Mouse (Mus musculus): ENCODE data around the gene Krt15. TPM values are rescaled to one million over a fixed set of nuclear protein-coding genes. Genes with fewer than 3 reads are reported as not detected.

The Krt15 gene
- polyA plus RNA-seq (2015; fragmentation: Nextera tagmentation; extraction: Ambion mirVana): 0.13 and 0.25 TPM in 2 replicates

DNA sequence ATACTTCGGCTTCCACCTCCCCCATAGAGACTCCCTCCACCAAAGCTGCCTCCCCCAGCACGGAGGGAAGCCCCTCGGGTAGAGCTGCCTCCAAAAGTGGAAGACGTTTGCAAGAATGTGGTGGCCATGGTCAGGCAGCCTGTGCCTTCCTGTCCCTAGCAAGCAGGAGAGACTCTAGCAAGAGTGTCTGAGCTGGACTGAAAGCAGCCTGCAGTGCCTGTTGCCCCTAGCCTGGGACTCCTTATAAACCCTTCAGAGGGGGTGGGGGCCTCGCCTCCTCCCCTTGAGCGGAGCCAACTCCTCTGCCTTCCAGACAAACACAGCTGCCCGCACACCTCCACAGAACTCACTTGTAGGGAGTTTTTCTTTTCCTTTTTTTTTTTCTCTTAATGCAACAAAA, at the start of gene Krt15:
Gene Krt15 (minus strand): TSS at position 198 of the 400 bp plus-strand sequence.

DNA sequence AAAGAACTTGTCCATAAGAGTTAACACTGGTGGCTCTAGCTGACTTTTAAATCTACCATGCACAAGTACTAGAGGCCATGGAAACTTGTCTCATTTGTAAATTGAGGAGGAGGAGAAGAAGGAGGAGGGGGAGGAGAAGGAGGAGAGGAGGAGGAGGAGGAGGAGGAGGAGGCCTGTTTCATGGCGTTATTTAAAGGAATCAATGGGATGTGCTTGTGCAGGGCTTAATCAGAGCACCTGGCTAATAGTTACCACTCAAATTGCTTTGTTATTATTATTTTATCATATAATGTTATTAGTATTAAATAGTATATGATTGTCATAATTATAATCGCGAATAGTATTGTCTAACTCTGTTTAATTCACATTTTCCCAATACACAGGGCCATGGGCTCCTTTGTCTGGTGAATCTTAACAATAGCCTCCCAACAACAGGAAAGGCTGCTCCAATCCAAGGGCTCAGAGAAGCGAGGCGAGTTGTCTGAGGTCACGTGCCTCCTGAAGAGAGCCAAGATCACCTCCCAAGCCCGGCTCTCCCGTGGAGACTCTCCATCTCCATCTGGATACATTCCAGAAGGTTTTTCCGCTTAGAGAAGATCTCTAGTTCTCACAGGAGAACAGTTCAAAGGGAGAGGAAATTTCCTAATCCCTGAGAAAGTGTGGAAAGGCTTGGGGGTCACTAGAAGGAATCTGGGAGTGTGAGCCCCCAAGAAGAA, 13.0 kb upstream of the Krt15 start, which contains the start of gene Krt19:
Gene Krt19 (minus strand): TSS at position 51 of the 716 bp plus-strand sequence.

DNA sequence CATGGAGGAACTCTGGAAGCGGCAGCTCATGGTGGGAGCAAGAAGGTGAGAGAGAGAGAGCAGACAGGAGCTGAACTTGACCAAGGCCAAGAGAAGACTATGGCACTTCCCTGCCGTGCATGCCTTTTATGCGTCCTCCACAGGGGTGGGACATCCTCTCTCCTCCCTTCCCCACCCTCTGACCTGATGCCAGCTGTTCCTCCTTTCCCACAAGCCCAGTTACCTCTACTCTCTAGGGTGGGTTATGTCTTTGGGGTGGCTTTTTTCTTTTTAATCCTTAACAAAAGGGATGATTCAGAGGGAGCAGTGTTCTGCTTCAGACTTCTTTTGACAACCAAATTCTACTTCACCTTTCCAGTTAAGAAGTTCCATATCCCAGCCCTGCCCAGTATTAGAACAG, 14.3 kb downstream of the Krt15 start, which contains the start of gene Krt13:
Gene Krt13 (minus strand): TSS at position 101 of the 400 bp plus-strand sequence.

DNA sequence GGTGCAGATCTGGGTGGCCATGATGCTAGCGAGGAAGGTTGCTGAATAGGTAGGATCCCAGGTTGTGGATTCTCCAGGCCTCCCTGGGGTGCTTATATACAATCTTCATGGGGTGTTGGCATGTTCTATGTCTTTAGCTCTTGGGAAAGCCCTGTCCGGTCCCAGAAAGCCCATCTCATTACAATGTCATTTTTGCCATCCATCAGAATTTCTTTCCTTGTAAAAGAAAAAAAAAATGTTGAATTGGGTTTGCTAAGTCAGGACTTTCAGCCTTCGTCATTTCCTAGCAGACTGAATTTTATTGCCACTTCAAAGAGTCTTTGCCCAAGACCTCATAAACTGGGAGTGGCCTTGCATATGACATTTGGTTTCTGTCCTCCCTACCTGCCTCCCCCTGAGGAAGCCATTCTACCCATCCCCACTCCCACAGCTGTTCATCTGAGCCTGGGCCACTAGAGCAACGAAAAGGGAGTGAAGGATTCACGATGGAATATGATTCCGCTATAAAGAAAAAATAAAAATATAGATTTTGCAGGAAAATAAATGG, 30.1 kb downstream of the Krt15 start, which contains the start of gene Krt36:
Gene Krt36 (minus strand): TSS at position 51 of the 547 bp plus-strand sequence.

DNA sequence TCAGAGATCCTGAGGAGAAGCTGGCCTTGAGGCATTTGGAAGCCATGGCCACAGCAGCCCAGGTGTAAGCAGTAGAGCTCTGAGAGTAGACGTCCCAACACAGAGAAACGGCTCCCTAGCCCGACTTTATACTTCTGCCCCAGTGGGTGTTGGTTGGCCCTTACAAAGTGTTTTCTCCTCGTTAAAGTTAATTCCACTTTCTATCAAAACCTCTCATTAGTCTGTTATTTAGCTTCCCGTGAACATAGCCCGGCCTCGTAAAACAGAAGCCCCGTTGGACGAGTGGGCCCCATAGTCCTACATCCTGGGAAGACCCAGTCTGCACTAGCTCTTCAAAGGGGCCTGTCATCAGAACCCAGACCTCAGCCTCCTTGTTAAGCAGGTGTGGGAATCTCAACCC, 39.6 kb downstream of the Krt15 start, which contains the start of gene Krt35:
Gene Krt35 (minus strand): TSS at position 101 of the 400 bp plus-strand sequence.

DNA sequence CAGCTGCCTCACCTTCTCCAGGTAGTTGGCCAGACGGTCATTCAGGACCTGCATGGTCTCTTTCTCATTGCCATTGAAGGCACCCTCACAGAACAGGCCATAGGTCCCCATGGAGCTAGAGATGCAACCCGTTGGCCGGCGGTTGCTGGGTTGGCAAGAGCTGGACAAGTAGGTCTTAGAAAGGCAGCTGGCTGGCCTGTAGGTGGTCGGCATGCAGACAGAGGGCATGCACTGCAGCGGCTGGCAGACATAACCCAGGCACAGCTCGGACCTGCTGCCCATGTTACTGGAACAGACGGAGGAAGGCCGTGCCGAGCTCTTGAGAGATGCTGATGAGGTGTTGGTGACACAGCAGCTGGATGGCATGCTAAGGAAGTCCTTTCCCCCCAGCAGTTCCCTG, 47.9 kb downstream of the Krt15 start, which contains the start of gene Krt32:
Gene Krt32 (minus strand): TSS at position 366 of the 400 bp plus-strand sequence.

Other genes with a start within 250 kb of the Krt15 start
- gene Krtap31-1, start 228.0 kb downstream of the Krt15 start, polyA plus RNA-seq (2015; fragmentation: Nextera tagmentation; extraction: Ambion mirVana): not detected in 2 replicates
- not detected in 2 replicates for gene Gm11565, start 221.2 kb downstream of the Krt15 start, polyA plus RNA-seq (2015; fragmentation: Nextera tagmentation; extraction: Ambion mirVana)
- gene Krtap31-2, start 199.6 kb downstream of the Krt15 start, polyA plus RNA-seq (2015; fragmentation: Nextera tagmentation; extraction: Ambion mirVana): not detected in 2 replicates
- not detected in 2 replicates for gene Krtap9-5, start 187.5 kb downstream of the Krt15 start, polyA plus RNA-seq (2015; fragmentation: Nextera tagmentation; extraction: Ambion mirVana)
- not detected in 2 replicates for gene Krtap29-1, start 156.9 kb downstream of the Krt15 start, polyA plus RNA-seq (2015; fragmentation: Nextera tagmentation; extraction: Ambion mirVana)
- 0.15 TPM in 2 replicates for gene Krtap16-1, start 149.3 kb downstream of the Krt15 start, polyA plus RNA-seq (2015; fragmentation: Nextera tagmentation; extraction: Ambion mirVana)
- gene Krtap17-1, start 141.9 kb downstream of the Krt15 start, polyA plus RNA-seq (2015; fragmentation: Nextera tagmentation; extraction: Ambion mirVana): 3.1 and 3.3 TPM in 2 replicates
- gene Krt33a, start 119.7 kb downstream of the Krt15 start, polyA plus RNA-seq (2015; fragmentation: Nextera tagmentation; extraction: Ambion mirVana): not detected in 2 replicates
- gene Krt33b, start 106.1 kb downstream of the Krt15 start, polyA plus RNA-seq (2015; fragmentation: Nextera tagmentation; extraction: Ambion mirVana): 0.14 and 0.22 TPM in 2 replicates
- gene Krt34, start 94.4 kb downstream of the Krt15 start, polyA plus RNA-seq (2015; fragmentation: Nextera tagmentation; extraction: Ambion mirVana): 0.09 TPM in 1 of 2 replicates, not detected in the other
- gene Krt31, start 85.4 kb downstream of the Krt15 start, polyA plus RNA-seq (2015; fragmentation: Nextera tagmentation; extraction: Ambion mirVana): not detected in 2 replicates
- not detected in 2 replicates for gene Krt32, start 47.7 kb downstream of the Krt15 start, polyA plus RNA-seq (2015; fragmentation: Nextera tagmentation; extraction: Ambion mirVana)
- 0.19 and 0.25 TPM in 2 replicates for gene Krt35, start 39.7 kb downstream of the Krt15 start, polyA plus RNA-seq (2015; fragmentation: Nextera tagmentation; extraction: Ambion mirVana)
- 0.09 TPM in 1 of 2 replicates, not detected in the other for gene Krt36, start 30.3 kb downstream of the Krt15 start, polyA plus RNA-seq (2015; fragmentation: Nextera tagmentation; extraction: Ambion mirVana)
- 0.18 and 0.27 TPM in 2 replicates for gene Krt13, start 14.4 kb downstream of the Krt15 start, polyA plus RNA-seq (2015; fragmentation: Nextera tagmentation; extraction: Ambion mirVana)
- 5.0 and 6.1 TPM in 2 replicates for gene Krt19, start 12.7 kb upstream of the Krt15 start, polyA plus RNA-seq (2015; fragmentation: Nextera tagmentation; extraction: Ambion mirVana)
- 0.09 and 0.15 TPM in 2 replicates for gene Krt9, start 57.3 kb upstream of the Krt15 start, polyA plus RNA-seq (2015; fragmentation: Nextera tagmentation; extraction: Ambion mirVana)
- gene Krt14, start 71.6 kb upstream of the Krt15 start, polyA plus RNA-seq (2015; fragmentation: Nextera tagmentation; extraction: Ambion mirVana): 0.54 and 0.75 TPM in 2 replicates
- gene Krt16, start 113.0 kb upstream of the Krt15 start, polyA plus RNA-seq (2015; fragmentation: Nextera tagmentation; extraction: Ambion mirVana): not detected in 2 replicates
- 1.7 and 3.1 TPM in 2 replicates for gene Krt17, start 125.1 kb upstream of the Krt15 start, polyA plus RNA-seq (2015; fragmentation: Nextera tagmentation; extraction: Ambion mirVana)
- 0.17 and 0.25 TPM in 2 replicates for gene Krt42, start 133.9 kb upstream of the Krt15 start, polyA plus RNA-seq (2015; fragmentation: Nextera tagmentation; extraction: Ambion mirVana)
- 1,292 and 1,377 TPM in 2 replicates for gene Eif1, start 184.0 kb upstream of the Krt15 start, polyA plus RNA-seq (2015; fragmentation: Nextera tagmentation; extraction: Ambion mirVana)
- 0.59 TPM in 1 of 2 replicates, not detected in the other for gene Gast, start 198.5 kb upstream of the Krt15 start, polyA plus RNA-seq (2015; fragmentation: Nextera tagmentation; extraction: Ambion mirVana)
- gene Hap1, start 220.2 kb upstream of the Krt15 start, polyA plus RNA-seq (2015; fragmentation: Nextera tagmentation; extraction: Ambion mirVana): 386 and 429 TPM in 2 replicates